Mouse (Mus musculus): ENCODE results near the gene H2-DMb1.

H2-DMb1 gene

GRCm38 (mm10) chr17:34152923-34153322, at the start of gene H2-DMb1:
Gene H2-DMb1, plus strand, starts transcription at chr17:34153072.
- DNase-seq: no peak

DNA sequence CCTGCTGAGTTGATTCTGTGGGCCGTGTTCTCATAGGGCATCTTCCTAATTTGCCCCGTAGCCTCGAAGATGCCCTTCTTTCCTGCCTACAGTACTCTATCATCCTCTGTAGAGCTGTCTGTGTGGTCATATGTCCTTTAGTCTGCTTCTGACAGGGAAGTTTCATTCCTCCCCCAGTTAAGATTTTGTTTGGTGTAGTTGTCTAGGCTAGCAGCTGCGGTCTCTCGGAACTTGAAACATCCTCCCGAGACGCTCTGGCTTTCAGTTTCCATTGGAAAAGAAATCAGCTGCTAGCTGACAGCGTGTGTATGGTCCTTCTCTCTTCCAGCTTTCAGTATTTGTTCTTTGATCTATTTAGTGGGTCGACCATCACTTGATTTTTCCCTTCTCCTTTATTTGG, 48.1 kb upstream of the H2-DMb1 start:
- no peak for DNase-seq

- no peak for DNase-seq
Measured at GRCm38 (mm10) chr17:34106555-34106954, 46.3 kb upstream of the H2-DMb1 start.

DNA sequence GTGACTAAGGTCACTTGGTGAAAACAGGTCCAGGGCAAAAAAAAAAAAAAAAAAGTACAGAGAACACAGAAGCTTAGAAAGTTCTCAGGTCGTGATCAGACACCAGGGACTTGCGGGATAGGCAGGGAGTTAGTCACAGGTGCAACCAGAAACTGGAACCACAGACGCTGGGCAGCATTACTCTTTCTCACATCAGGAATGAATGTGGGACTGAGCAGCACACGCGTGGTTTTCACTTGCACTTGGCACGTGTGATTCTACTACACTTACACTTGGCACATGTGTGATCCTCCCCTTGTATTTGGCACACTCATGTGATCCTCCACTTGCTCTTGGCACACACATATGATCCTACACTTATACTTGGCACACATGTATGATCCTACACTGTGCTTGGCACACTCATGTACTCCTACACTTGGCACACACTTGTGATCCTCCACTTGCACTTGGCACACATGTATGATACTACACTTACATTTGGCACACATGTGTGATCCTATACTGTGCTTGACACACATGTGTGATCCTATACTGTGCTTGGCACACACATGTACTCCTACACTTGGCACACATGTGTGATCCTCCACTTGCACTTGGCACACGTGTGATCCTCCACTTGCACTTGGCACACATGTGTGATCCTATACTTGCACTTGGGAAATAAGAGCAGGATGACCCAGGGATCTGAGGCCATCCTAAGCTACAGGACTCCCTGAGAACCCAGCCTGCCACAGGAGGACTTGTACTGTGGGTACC, 45.6 kb upstream of the H2-DMb1 start:
- DNase-seq: no peak

GRCm38 (mm10) chr17:34108460-34108859, 44.4 kb upstream of the H2-DMb1 start:
- no peak for DNase-seq

DNA sequence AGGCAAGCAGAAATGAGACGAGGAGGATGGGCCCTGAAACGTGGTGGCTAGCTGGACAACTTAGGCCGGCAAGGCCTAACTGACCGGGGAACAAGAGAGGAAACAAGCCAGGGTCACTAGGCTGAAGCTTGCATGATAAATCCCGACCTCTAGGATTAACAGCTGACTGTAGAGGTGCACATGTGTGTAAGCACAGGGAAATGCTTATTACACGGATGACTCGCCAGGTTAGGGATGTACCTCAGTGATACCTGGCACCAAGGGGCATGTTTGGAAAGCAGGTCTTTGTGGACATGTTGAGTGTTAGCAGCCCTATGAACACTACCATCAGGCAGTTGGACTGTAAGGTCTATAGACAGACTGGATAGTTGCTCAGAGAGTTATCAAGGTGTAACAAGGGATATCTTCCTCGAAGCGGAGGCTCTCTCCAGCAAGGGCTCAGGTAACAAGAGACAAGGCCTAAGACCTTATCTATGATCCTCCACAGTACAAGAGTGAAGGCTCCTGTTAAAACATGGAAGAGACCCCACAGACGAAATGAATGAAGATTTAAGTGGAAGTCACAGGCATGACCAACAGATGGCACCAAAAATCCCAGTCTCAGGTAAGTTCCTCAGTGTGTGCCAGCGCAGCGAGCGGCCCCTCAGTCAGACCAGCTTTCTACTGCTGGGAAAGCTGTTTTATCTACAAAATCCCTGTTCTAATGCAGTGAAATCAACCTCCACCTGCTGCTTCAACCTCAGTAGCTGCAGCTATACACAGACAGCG, 43.6 kb upstream of the H2-DMb1 start:
- no peak for DNase-seq

- DNase-seq: no peak
Measured at GRCm38 (mm10) chr17:34109806-34110195, 43.1 kb upstream of the H2-DMb1 start.

GRCm38 (mm10) chr17:34110309-34110708, 42.6 kb upstream of the H2-DMb1 start:
- DNase-seq: no peak

DNA sequence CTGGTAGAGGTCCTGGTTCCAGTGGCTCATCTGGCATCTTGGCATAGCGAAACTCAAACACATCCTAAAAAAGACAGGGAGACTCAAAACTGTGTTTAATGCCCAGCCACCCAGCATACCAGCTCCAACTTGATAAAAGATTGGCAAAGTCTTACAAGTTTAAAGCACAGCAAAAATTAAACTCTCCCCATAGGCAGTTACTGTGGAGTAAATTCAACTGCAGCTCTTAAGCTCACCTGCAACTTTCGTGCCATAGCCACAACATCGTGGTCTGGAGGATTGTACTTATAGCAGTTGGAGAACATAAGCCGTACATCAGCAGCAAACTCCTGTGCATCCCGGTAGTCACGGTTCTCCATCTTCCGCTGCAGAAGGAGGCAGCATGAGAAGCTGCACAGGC, 38.8 kb upstream of the H2-DMb1 start:
- no peak for DNase-seq

DNA sequence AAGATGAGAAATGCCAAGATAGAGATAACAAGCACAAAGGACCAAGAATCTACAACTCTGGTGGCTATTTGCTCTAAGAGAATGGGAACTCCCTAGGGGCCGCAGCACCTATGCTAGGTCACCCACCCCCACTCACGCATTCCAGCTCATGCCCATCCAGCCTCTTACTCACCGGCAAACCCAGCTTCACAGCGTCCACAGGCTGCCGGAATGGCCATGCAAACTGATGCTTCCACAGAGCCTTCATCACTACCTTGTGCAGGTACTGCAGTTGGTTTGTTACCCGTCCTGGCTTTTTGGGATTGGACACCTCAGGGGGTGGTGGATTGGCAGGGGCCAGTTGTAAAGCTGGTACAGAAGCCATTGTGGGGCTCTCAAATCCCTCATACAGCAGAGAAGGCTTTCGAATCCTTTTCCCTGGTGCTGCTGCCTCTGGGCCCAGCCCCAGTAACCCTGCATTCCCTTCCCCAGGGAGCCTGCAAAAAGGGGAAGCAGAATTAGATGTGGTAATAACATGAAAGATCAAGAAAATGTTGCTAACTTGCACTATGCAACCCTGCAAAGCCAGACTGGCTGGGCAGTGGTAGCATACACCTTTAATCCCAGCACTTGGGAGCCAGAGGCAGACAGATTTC, 36.0 kb upstream of the H2-DMb1 start:
- DNase-seq: peak; percentile 23

DNA sequence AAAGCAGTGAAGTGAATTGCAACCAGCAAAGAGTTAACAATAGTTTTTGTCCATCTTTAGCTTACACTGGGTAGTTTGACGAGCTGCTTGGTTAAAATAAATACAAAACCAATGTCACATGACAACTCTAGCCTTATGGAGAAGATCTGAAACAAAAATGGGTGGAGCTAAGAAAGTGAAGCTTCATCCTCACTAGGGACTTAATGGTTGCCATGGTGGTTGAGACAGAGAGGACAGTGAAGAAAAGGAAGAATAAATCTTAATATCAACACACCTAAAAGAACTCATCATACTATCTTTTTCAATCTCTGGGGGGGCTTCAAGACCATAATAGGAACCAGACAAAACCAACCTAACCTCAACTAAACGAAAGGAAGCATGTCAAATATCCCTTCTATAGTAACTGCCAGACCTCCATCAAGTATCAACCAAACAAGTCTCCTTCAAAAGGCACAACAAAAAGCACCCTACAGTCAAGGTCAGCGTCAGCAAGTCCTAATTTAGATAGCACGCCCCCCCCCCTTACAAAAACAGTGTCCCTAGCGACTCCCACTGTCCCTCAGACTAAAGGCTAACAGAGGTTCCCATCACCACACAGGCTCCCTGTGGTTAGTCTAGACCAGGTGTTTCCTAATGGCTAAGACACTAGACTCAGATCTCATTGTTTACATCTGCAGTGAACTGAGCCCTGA, 35.3 kb upstream of the H2-DMb1 start:
- no peak for DNase-seq

DNA sequence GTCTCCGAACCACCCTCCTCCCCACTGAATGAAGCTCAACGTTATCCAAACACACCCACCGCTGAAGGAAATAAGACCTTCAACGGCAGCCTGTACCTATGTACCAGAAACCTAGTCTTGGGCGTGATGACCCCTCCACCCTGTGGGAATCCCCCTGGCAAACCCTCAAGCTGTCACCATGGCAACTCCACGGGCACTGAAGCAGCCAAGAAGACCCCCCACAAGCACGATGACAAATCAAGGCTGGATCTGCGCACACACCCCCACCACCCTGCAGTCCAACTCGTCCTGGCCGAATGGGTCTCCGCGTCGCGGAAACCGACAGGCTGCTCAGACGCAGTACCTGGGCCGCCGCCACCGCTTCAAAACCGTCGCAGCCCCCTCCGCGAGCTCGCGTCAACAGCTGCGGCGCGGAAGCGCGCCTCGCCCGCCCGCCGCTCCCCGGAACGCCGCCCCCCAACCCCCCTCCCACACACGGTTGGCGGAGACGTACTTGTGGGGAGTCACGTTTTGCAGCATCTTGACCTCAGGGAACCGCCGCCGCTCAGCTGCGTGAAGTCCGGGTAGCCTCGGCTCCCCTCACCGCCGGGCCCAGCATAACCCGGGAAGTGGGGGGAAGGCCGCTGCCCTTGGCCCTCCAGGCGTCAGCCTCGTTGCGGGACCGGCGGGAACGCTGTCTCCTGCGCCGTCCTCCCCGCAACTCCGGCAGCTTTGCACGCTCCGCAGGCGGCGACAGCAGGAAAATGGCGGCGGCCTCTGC, 34.6 kb upstream of the H2-DMb1 start:
- DNase-seq: peak; percentile 64

DNA sequence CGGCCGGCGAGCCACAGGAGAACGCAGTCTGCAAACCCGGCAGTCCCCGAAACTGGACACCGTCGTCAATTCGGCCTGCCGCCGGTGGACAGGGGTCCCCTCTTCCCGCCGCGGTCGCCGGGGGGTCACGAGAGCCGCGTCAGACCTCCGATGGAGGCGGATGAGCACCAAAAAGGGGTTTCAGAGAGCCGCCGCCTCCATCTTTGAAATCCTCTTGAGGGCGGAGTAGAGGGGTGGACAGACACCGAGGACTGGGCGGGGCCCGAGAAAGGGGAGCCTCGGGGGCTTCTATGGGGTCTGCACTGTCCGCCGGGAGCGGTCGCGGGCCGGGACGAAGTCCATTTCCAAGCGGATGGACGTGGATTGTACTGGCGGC, 34.0 kb upstream of the H2-DMb1 start:
- no peak for DNase-seq

DNA sequence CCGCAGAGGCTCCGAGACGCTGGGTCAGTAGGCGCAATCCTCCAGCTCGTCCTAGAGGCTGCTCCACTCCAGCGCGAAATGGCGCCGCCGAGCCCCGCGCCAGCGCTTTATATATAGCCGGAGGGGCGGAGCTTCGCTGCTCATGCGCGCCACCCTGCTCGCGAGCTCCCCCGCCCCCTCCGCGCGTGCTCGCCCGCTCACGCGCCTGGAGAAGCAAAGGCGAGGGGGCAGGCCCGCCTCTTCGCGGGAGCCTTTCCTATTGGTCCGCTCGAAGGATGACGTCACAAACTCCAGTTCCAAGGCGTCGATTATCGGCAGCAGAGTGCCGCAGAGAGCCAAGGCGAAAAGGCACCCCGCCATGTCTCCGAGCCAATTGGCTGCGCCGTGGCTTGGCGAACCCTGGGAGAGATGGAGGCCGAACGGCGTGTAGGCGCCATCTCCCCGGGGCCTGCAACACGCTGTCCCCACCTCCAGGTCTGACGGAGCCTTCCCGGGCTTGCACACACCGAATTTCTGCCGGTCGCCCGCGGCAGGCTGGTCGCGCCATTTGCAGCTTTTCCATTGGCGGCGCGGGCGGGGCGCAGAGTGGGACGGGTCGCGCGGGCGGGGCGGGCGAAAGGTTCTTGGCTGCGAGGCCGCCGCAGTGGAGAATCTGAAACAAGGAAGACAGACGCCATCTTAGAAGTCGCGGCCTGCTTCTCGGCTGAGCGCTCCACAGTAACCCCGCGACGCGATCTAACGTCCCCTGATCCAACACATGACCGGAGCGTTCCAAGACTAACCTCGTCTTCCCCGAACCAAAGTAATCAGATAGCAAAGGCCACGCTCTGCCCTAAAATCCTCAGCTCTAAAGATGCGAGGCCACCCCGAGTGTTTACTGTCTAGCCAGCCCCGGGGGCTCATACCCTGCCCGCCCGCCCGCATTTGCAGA, 33.4 kb upstream of the H2-DMb1 start, which contains the start of gene H2-DMa:
TSS of gene H2-DMa (plus strand) at position 293 of the 931 bp plus-strand sequence.
- peak; percentile 99 for DNase-seq

GRCm38 (mm10) chr17:34120180-34120723, 32.6 kb upstream of the H2-DMb1 start:
- peak; percentile 88 for DNase-seq

DNA sequence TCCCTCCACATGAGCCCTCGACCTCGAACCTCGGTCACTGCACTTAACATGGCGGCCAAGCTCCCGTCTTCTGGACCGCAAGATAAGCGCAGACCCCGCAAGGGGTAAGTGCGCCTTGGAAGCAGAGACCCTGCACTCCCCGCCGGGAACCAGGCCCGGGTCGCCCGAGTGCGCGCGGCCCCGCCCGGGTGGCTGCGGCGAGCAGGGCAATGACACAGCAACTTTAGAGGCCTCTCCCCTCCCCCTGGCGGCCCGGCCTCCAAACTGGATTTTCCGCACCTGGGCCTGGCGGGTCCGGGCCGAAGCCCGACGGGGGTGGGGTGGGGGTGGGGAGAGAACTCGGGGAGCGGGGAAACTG, 32.1 kb upstream of the H2-DMb1 start:
- DNase-seq: peak; percentile 83

GRCm38 (mm10) chr17:34121172-34121878, 31.5 kb upstream of the H2-DMb1 start:
- DNase-seq: peak; percentile 80

GRCm38 (mm10) chr17:34121879-34122187, 31.0 kb upstream of the H2-DMb1 start:
- DNase-seq: peak; percentile 79

DNA sequence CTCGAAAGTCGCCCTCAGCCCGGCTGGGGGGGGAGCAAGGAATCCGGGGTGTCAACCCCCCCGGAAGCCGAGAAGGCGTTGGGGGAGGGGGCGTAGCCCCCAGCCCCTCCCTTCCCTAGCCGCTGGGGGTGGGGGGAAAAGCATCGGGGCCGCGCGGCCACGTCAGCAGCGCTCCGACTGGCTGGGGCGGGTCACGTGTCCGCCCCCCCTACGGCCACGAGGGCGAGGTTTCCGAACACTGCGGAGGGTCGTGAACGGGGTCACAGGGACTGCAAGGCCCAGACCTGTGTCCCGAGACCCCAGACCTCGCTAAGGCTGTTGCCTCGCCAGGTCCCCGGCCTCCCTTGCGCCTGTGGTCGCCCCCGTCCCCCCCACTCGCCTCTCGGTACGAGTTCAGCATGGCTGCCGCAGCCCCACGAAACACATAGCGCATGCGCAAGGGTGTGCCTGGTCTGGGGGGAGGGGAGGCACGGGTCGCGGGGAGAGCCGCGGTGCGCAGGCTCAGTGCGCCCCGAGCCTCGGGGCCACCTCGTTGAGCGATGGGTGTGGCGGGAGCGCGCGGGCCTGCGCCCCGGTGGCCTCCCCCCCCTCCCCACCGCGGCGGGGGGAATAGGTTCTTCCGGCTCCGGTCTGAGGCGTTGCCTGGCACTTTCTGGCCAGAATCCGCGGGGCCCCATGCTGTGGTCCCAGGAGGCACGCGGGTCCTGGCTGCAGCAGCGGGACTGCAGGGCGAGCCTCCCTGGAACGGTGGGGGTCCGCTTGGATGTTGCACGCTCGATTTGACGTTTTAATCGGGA, 30.5 kb upstream of the H2-DMb1 start, which contains the start of gene Brd2:
TSS of gene Brd2 (minus strand) at position 447 of the 797 bp plus-strand sequence.
- peak; percentile 98 for DNase-seq

- DNase-seq: no peak
Measured at GRCm38 (mm10) chr17:34123111-34123510, 29.8 kb upstream of the H2-DMb1 start.

All from cerebellum, adult 11 months (tissue).